Mouse (Mus musculus) C2C12 (cell line): ENCODE measurements at regions not wholly inside any gene's neighbourhood (a gene's known extent, or its start where the extent isn't known, plus 50 kb on each side); places are given as distances from the start of the nearest gene placed in this dataset.

Experiments
- CEBPB ChIP-seq: IDR thresholded peaks from one replicate; pipeline ENCODE4 v1.6.1; 2011; ENCODE audit warnings: low read depth, mild to moderate bottlenecking, control low read depth, moderate library complexity
- CTCF ChIP-seq: IDR thresholded peaks from one replicate; pipeline ENCODE4 v1.5.1; 2011; ENCODE audit not compliant: control insufficient read depth, insufficient read depth, insufficient read length

GRCm38 (mm10) chr2:45170272-45170671, 53.1 kb upstream of the Zeb2 start:
- TF ChIP-seq CTCF, result no peak
- TF ChIP-seq CEBPB, result no peak
